Mouse (Mus musculus) hindbrain, postnatal 0 days (tissue): ENCODE results near the gene Apol7e. TPM values are rescaled to one million over a fixed set of nuclear protein-coding genes. Genes with fewer than 3 reads are reported as not detected.
A peak's percentile ranks its signal among the peaks of the same experiment; 100 is the strongest.

ENCODE experiments used
- ATAC-seq: fragments of 200-750 bp; cut with Nextera tagmentation; 2 replicates; pipeline ENCODE4 v1.8.0; 2017; ENCODE audit warnings: mild to moderate bottlenecking, moderate TSS enrichment, moderate library complexity
- DNase-seq: peaks from one replicate; pipeline ENCODE4 v3.0.0-alpha.2; 2015; ENCODE audit warnings: low spot score
- H3K27ac ChIP-seq: fragments of 300-500 bp; sonication (generic); 2 replicates; pipeline ENCODE4 v1.5.1; 2014; ENCODE audit warnings: mild to moderate bottlenecking
- H3K27me3 ChIP-seq: fragments of 300-500 bp; sonication (generic); 2 replicates; pipeline ENCODE4 v1.6.1; 2014; ENCODE audit warnings: low read length, mixed read lengths; ENCODE audit not compliant: insufficient read depth
- H3K36me3 ChIP-seq: fragments of 300-500 bp; sonication (generic); 2 replicates; pipeline ENCODE4 v1.6.1; 2014; ENCODE audit warnings: low read length, mixed read lengths; ENCODE audit not compliant: insufficient read depth
- H3K4me1 ChIP-seq: fragments of 300-500 bp; sonication (generic); 2 replicates; pipeline ENCODE4 v1.6.1; 2014; ENCODE audit warnings: antibody characterized with exemption, low read length, mixed read lengths; ENCODE audit not compliant: insufficient read depth
- H3K4me2 ChIP-seq: fragments of 300-500 bp; sonication (generic); 2 replicates; pipeline ENCODE4 v1.6.1; 2014; ENCODE audit warnings: low read depth, mild to moderate bottlenecking, low read length, moderate library complexity, mixed read lengths
- H3K4me3 ChIP-seq: fragments of 300-500 bp; sonication (generic); 2 replicates; pipeline ENCODE4 v1.5.1; 2014; ENCODE audit warnings: low read length
- H3K9ac ChIP-seq: fragments of 300-500 bp; sonication (generic); replicated peaks from 2 replicates; pipeline ENCODE4 v1.6.1; 2014; ENCODE audit warnings: mild to moderate bottlenecking, low read length, moderate library complexity, mixed read lengths
- H3K9me3 ChIP-seq: fragments of 300-500 bp; sonication (generic); 2 replicates; pipeline ENCODE4 v1.6.1; 2016; ENCODE audit warnings: low read length, mixed read lengths
- CTCF ChIP-seq: IDR thresholded peaks from 2 replicates; pipeline ENCODE4 v1.5.1; 2016; ENCODE audit warnings: antibody characterized with exemption, control low read depth, low read depth
- WGBS: fragments of 180-500 bp; shearing (Covaris S2); extraction: QIAGEN DNeasy Blood & Tissue Kit; methylation state at CpG from one replicate; pipeline ENCODE4 v1.1.7; 2014; 5-methylcytosine and 5-hydroxymethylcytosine counted together
- polyA plus RNA-seq: library from polyadenylated mRNA; unstranded; fragments of >200 nt; fragmentation: Nextera tagmentation; extraction: Ambion mirVana; gene quantifications from 2 replicates; pipeline ENCODE4 v1.2.1, GENCODE M21; 2015
- total RNA-seq: library from RNA; depleted of rRNA; stranded (reverse); fragments of >200 nt; gene quantifications from 2 replicates; pipeline ENCODE4 v1.2.3, GENCODE M21; 2014

The Apol7e gene
- total and polyA plus RNA-seq, 2 experiments from 2014 or later: not detected

GRCm38 (mm10) chr15:77750461-77750860 lies 51.8 kb downstream of the Apol7e start:
- H3K9me3 ChIP-seq: no peaks in the 10 kb centered on the region
- ATAC-seq (no peak), DNase-seq (peak; percentile 59)
- no peak overlapping the region for H3K27ac ChIP-seq
- no peaks in the 10 kb centered on the region for H3K36me3 ChIP-seq
- H3K4me2 ChIP-seq: no peak overlapping the region
- TF ChIP-seq CTCF: peak; percentile 74
- no peaks in the 10 kb centered on the region for H3K4me1 ChIP-seq
- no peak overlapping the region for H3K4me3 ChIP-seq
- no peaks in the 10 kb centered on the region for H3K27me3 ChIP-seq
- H3K9ac ChIP-seq: no peak overlapping the region
- 43% methylated on average over 1 of the region's 1 CpGs for WGBS

DNA sequence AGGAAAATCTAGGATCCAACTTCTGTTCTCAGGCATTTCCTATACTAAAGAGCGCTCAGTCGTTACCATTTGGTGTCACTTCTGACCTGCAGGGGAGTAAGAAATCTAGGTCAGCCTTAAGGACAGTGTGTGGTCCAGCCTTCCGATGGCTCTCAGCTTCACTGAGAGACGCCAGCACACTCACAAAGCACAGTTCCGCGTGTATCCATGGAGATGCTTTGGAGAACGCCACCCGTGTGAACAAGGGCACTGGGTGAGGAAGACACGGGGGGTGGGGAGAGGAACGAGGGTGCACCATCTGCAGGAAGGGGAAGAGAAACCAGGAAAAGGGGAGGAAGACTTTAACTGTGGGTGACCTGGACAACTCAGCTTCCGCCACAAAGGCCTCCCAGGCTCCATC lies 53.8 kb downstream of the Apol7e start:
- no peaks in the 10 kb centered on the region for H3K27me3 ChIP-seq
- H3K9me3 ChIP-seq: no peaks in the 10 kb centered on the region
- H3K9ac ChIP-seq: no peak overlapping the region
- no peak overlapping the region for H3K4me2 ChIP-seq
- H3K27ac ChIP-seq: no peak overlapping the region
- TF ChIP-seq CTCF: no peak
- H3K4me1 ChIP-seq: no peaks in the 10 kb centered on the region
- ATAC-seq (peak; percentile 68; the same call in 1 of the 2 replicates), DNase-seq (peak; percentile 53)
- no peaks in the 10 kb centered on the region for H3K36me3 ChIP-seq
- no peak overlapping the region for H3K4me3 ChIP-seq
- 39% methylated on average over 11 of the region's 11 CpGs for WGBS

DNA sequence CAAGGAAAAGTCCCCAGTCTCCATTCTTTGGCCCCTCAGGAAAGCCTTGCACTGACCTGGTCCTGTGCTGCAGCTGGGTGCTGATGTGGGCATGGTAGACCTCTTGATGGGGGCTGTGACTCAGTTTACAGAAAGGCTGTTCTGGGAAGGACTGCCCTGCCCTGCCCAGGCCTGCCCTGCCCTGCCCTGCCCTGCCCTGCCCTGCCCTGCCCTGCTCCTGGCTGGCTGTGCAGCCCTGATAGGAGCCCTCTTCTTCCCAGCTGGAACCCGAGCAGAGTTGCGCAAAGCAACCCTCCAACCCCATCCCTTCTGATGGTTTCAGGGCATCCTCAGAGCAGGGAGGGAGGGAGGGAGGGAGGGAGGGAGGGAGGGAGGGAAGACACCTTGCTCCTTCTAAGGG lies 56.5 kb downstream of the Apol7e start:
- Histone ChIP-seq H3K9ac (no peak overlapping the region), H3K4me2 (no peak overlapping the region), H3K27ac (no peak overlapping the region), H3K36me3 (no peaks in the 10 kb centered on the region), H3K4me1 (no peaks in the 10 kb centered on the region), H3K27me3 (no peaks in the 10 kb centered on the region), H3K4me3 (no peak overlapping the region), H3K9me3 (no peaks in the 10 kb centered on the region)
- ATAC-seq (no peak), DNase-seq (no peak)
- WGBS: 33% methylated on average over 1 of the region's 2 CpGs
- TF ChIP-seq CTCF: no peak

- WGBS: 63% methylated on average over 2 of the region's 2 CpGs
Measured at GRCm38 (mm10) chr15:77756081-77756480, 57.4 kb downstream of the Apol7e start.

GRCm38 (mm10) chr15:77756848-77757247 lies 58.2 kb downstream of the Apol7e start, which contains the start of gene Apol8:
Gene Apol8, minus strand, starts transcription at chr15:77757003.
- WGBS: 8% methylated on average over 9 of the region's 9 CpGs
- Histone ChIP-seq H3K27me3 (no peaks in the 10 kb centered on the region), H3K4me1 (no peaks in the 10 kb centered on the region), H3K4me3 (no peak within 1 kb of the TSS), H3K4me2 (no peak within 1 kb of the TSS), H3K9me3 (no peaks in the 10 kb centered on the region), H3K27ac (no peak within 1 kb of the TSS), H3K36me3 (0 out of 2 replicates have a peak, but pooled peaks cover 11% of the 10 kb centered on the region), H3K9ac (no peak within 1 kb of the TSS)
- DNase-seq (peak; percentile 75), ATAC-seq (no peak)
- TF ChIP-seq CTCF: peak; percentile 97

More at GRCm38 (mm10) chr15:77756081-77756480, 57.4 kb downstream of the Apol7e start:
- Histone ChIP-seq H3K4me1 (no peaks in the 10 kb centered on the region), H3K4me3 (no peak overlapping the region), H3K27me3 (no peaks in the 10 kb centered on the region), H3K9ac (no peak overlapping the region), H3K27ac (no peak overlapping the region), H3K4me2 (no peak overlapping the region), H3K9me3 (no peaks in the 10 kb centered on the region), H3K36me3 (0 out of 2 replicates have a peak, but pooled peaks cover 4% of the 10 kb centered on the region)
- DNase-seq (no peak), ATAC-seq (no peak)
- TF ChIP-seq CTCF: no peak

- WGBS: 89% methylated on average over 4 of the region's 4 CpGs
- no peak for ATAC-seq
Measured at GRCm38 (mm10) chr15:77757586-77758226, 59.0 kb downstream of the Apol7e start.

GRCm38 (mm10) chr15:77760037-77760436 lies 61.4 kb downstream of the Apol7e start:
- H3K36me3 ChIP-seq: peaks cover 35% of the 10 kb centered on the region; the same call in 1 of the 2 replicates
- no peak overlapping the region for H3K9ac ChIP-seq
- no peaks in the 10 kb centered on the region for H3K4me1 ChIP-seq
- no peak overlapping the region for H3K4me3 ChIP-seq
- no peak overlapping the region for H3K27ac ChIP-seq
- no peaks in the 10 kb centered on the region for H3K9me3 ChIP-seq
- WGBS: 94% methylated on average over 16 of the region's 16 CpGs
- ATAC-seq: no peak
- DNase-seq: no peak
- no peak overlapping the region for H3K4me2 ChIP-seq
- no peaks in the 10 kb centered on the region for H3K27me3 ChIP-seq
- no peak for TF ChIP-seq CTCF

More at GRCm38 (mm10) chr15:77757586-77758226, 59.0 kb downstream of the Apol7e start:
- peak; percentile 39 for TF ChIP-seq CTCF
- Histone ChIP-seq H3K4me1 (no peaks in the 10 kb centered on the region), H3K27ac (no peak overlapping the region), H3K9ac (no peak overlapping the region), H3K4me2 (no peak overlapping the region), H3K27me3 (no peaks in the 10 kb centered on the region), H3K9me3 (no peaks in the 10 kb centered on the region), H3K36me3 (peaks cover 17% of the 10 kb centered on the region; the same call in 1 of the 2 replicates), H3K4me3 (no peak overlapping the region)
- no peak for DNase-seq
